Mouse (Mus musculus): ENCODE measurements around the gene Fmo5. TPM values are rescaled to one million over a fixed set of nuclear protein-coding genes. Genes with fewer than 3 reads are reported as not detected.

Gene Fmo5
- polyA plus RNA-seq (2016; fragmentation: Nextera tagmentation; extraction: Ambion mirVana): 0.61 and 0.75 TPM in 2 replicates

- Histone ChIP-seq H3K36me3 (no peaks in the 10 kb centered on the region), H3K4me1 (peaks cover 4% of the 10 kb centered on the region; the same call in 1 of the 2 replicates), H3K4me2 (replicated peaks) (peak within 1 kb of the TSS; percentile 56), H3K27ac (no peak within 1 kb of the TSS), H3K9me3 (no peaks in the 10 kb centered on the region), H3K4me3 (peak within 1 kb of the TSS; percentile 19), H3K27me3 (replicated peaks) (no peaks in the 10 kb centered on the region), H3K9ac (no peak within 1 kb of the TSS)
- no peak for ATAC-seq (ENCODE audit: low FRiP score, low read depth)
- 4% methylated on average over 18 of the region's 18 CpGs for WGBS
These were observed at the start of gene Fmo5 for GRCm38 (mm10) chr3:97628391-97629001. Gene Fmo5 (plus strand): TSS chr3:97628804.

GRCm38 (mm10) chr3:97585383-97586160 lies 43.0 kb upstream of the Fmo5 start:
- no peak overlapping the region for H3K9ac ChIP-seq
- H3K4me2 ChIP-seq (replicated peaks): no peak overlapping the region; the same call in 1 of the 2 replicates
- H3K4me1 ChIP-seq: no peaks in the 10 kb centered on the region
- no peaks in the 10 kb centered on the region for H3K9me3 ChIP-seq
- no peak overlapping the region for H3K27ac ChIP-seq
- no peaks in the 10 kb centered on the region for H3K27me3 ChIP-seq (replicated peaks)
- H3K4me3 ChIP-seq: no peak overlapping the region
- peak; percentile 75 for ATAC-seq (ENCODE audit: low FRiP score, low read depth)
- H3K36me3 ChIP-seq: peaks cover 6% of the 10 kb centered on the region; the same call in 1 of the 2 replicates
- 73% methylated on average over 18 of the region's 18 CpGs for WGBS

GRCm38 (mm10) chr3:97587656-97588055 lies 40.9 kb upstream of the Fmo5 start:
- Histone ChIP-seq H3K4me3 (no peak overlapping the region), H3K36me3 (peaks cover under 1% of the 10 kb centered on the region; the same call in 1 of the 2 replicates), H3K27ac (no peak overlapping the region), H3K9ac (no peak overlapping the region), H3K27me3 (replicated peaks) (no peaks in the 10 kb centered on the region), H3K9me3 (no peaks in the 10 kb centered on the region), H3K4me1 (no peaks in the 10 kb centered on the region), H3K4me2 (replicated peaks) (no peak overlapping the region)
- ATAC-seq (ENCODE audit: low FRiP score, low read depth): no peak
- WGBS: 74% methylated on average over 9 of the region's 9 CpGs

GRCm38 (mm10) chr3:97590699-97591098 lies 37.9 kb upstream of the Fmo5 start:
- H3K27me3 ChIP-seq (replicated peaks): no peaks in the 10 kb centered on the region
- no peak overlapping the region for H3K4me3 ChIP-seq
- ATAC-seq (ENCODE audit: low FRiP score, low read depth): no peak
- no peaks in the 10 kb centered on the region for H3K4me1 ChIP-seq
- H3K9ac ChIP-seq: no peak overlapping the region
- 54% methylated on average over 8 of the region's 8 CpGs for WGBS
- no peak overlapping the region for H3K27ac ChIP-seq
- H3K9me3 ChIP-seq: no peaks in the 10 kb centered on the region
- no peak overlapping the region for H3K4me2 ChIP-seq (replicated peaks)
- no peaks in the 10 kb centered on the region; the same call in 1 of the 2 replicates for H3K36me3 ChIP-seq

GRCm38 (mm10) chr3:97593089-97593488 lies 35.5 kb upstream of the Fmo5 start:
- Histone ChIP-seq H3K4me1 (no peaks in the 10 kb centered on the region), H3K27me3 (replicated peaks) (no peaks in the 10 kb centered on the region), H3K9ac (no peak overlapping the region), H3K36me3 (no peaks in the 10 kb centered on the region; the same call in 1 of the 2 replicates), H3K4me2 (replicated peaks) (no peak overlapping the region), H3K4me3 (no peak overlapping the region), H3K27ac (no peak overlapping the region), H3K9me3 (no peaks in the 10 kb centered on the region)
- WGBS: 95% methylated on average over 5 of the region's 5 CpGs
- ATAC-seq (ENCODE audit: low FRiP score, low read depth): no peak

GRCm38 (mm10) chr3:97594140-97594539 lies 34.5 kb upstream of the Fmo5 start:
- Histone ChIP-seq H3K4me3 (no peak overlapping the region), H3K36me3 (no peaks in the 10 kb centered on the region; the same call in 1 of the 2 replicates), H3K4me1 (no peaks in the 10 kb centered on the region), H3K4me2 (replicated peaks) (no peak overlapping the region), H3K9ac (no peak overlapping the region), H3K9me3 (no peaks in the 10 kb centered on the region), H3K27me3 (replicated peaks) (no peaks in the 10 kb centered on the region), H3K27ac (no peak overlapping the region)
- WGBS: 94% methylated on average over 13 of the region's 13 CpGs
- ATAC-seq (ENCODE audit: low FRiP score, low read depth): no peak

GRCm38 (mm10) chr3:97595066-97595465 lies 33.5 kb upstream of the Fmo5 start:
- Histone ChIP-seq H3K4me2 (replicated peaks) (no peak overlapping the region), H3K4me1 (no peaks in the 10 kb centered on the region), H3K36me3 (no peaks in the 10 kb centered on the region; the same call in 1 of the 2 replicates), H3K27ac (no peak overlapping the region), H3K9me3 (no peaks in the 10 kb centered on the region), H3K4me3 (no peak overlapping the region), H3K9ac (no peak overlapping the region), H3K27me3 (replicated peaks) (no peaks in the 10 kb centered on the region)
- ATAC-seq (ENCODE audit: low FRiP score, low read depth): no peak
- 94% methylated on average over 6 of the region's 6 CpGs for WGBS

GRCm38 (mm10) chr3:97596796-97597195 lies 31.8 kb upstream of the Fmo5 start:
- no peak overlapping the region for H3K4me3 ChIP-seq
- WGBS: 87% methylated on average over 8 of the region's 8 CpGs
- no peaks in the 10 kb centered on the region for H3K9me3 ChIP-seq
- H3K36me3 ChIP-seq: peaks cover 6% of the 10 kb centered on the region; the same call in 1 of the 2 replicates
- H3K27ac ChIP-seq: no peak overlapping the region
- H3K4me2 ChIP-seq (replicated peaks): no peak overlapping the region
- no peaks in the 10 kb centered on the region for H3K27me3 ChIP-seq (replicated peaks)
- H3K9ac ChIP-seq: no peak overlapping the region
- H3K4me1 ChIP-seq: no peaks in the 10 kb centered on the region
- ATAC-seq (ENCODE audit: low FRiP score, low read depth): no peak

- no peaks in the 10 kb centered on the region for H3K9me3 ChIP-seq
- no peak overlapping the region for H3K9ac ChIP-seq
- ATAC-seq (ENCODE audit: low FRiP score, low read depth): no peak
- no peak overlapping the region for H3K4me2 ChIP-seq (replicated peaks)
- H3K4me3 ChIP-seq: no peak overlapping the region
- no peaks in the 10 kb centered on the region for H3K27me3 ChIP-seq (replicated peaks)
- no peaks in the 10 kb centered on the region for H3K4me1 ChIP-seq
- H3K27ac ChIP-seq: no peak overlapping the region
- H3K36me3 ChIP-seq: peaks cover 8% of the 10 kb centered on the region; the same call in 1 of the 2 replicates
- 93% methylated on average over 3 of the region's 3 CpGs for WGBS
These were observed 28.4 kb upstream of the Fmo5 start for GRCm38 (mm10) chr3:97600050-97600832.

GRCm38 (mm10) chr3:97609201-97609844 lies 19.3 kb upstream of the Fmo5 start:
- no peaks in the 10 kb centered on the region for H3K36me3 ChIP-seq
- H3K4me1 ChIP-seq: no peaks in the 10 kb centered on the region
- 4% methylated on average over 20 of the region's 20 CpGs for WGBS
- H3K4me2 ChIP-seq (replicated peaks): peak overlapping the region; percentile 63
- no peaks in the 10 kb centered on the region for H3K9me3 ChIP-seq
- ATAC-seq (ENCODE audit: low FRiP score, low read depth): no peak
- no peak overlapping the region for H3K27ac ChIP-seq
- H3K27me3 ChIP-seq (replicated peaks): no peaks in the 10 kb centered on the region
- H3K4me3 ChIP-seq: peak overlapping the region; percentile 73
- H3K9ac ChIP-seq: peak overlapping the region; percentile 81; the same call in 1 of the 2 replicates

GRCm38 (mm10) chr3:97609845-97610410 lies 18.7 kb upstream of the Fmo5 start, which contains the start of gene Chd1l:
Gene Chd1l (minus strand): TSS chr3:97610203.
- H3K9me3 ChIP-seq: no peaks in the 10 kb centered on the region
- 0 out of 2 replicates have a peak within 1 kb of the TSS, but pooled peaks have one; percentile 33 for H3K27ac ChIP-seq
- ATAC-seq (ENCODE audit: low FRiP score, low read depth): peak; percentile 94
- H3K9ac ChIP-seq: peak within 1 kb of the TSS; percentile 81
- under 1% methylated on average over 56 of the region's 56 CpGs for WGBS
- H3K4me1 ChIP-seq: no peaks in the 10 kb centered on the region
- peak within 1 kb of the TSS; percentile 73 for H3K4me3 ChIP-seq
- no peaks in the 10 kb centered on the region for H3K27me3 ChIP-seq (replicated peaks)
- no peaks in the 10 kb centered on the region for H3K36me3 ChIP-seq
- peak within 1 kb of the TSS; percentile 63 for H3K4me2 ChIP-seq (replicated peaks)

All from neural tube, embryonic 12.5 days (tissue).